Mouse (Mus musculus): ENCODE results near the gene Usp29.

DNA sequence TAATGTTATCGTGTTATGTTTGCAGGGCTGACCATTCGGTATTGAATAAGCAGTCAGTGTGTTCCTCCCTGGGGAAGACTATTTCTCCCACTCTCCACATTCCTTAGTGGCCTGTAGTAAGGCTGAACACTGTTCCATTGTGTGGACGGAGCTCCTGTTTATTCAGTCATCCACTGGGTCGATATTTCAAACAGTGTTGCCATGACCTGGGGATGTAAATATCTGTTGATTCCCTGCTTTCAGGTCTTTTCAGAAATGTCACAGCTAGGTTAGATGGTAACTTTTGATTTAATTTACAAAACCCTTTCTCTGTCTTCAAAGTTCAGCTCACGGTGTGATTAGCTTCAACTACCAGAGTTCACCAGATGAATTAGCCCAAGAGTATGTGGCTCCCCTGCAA, 104.6 kb downstream of the Usp29 start:
- no peak for TF ChIP-seq CTCF (IDR thresholded peaks at IDR 0.05; ENCODE audit: control insufficient read depth, insufficient read depth, low read length)
- no peak for TF ChIP-seq POLR2A (IDR thresholded peaks at IDR 0.05; ENCODE audit: borderline replicate concordance, control insufficient read depth, low read depth, low read length)

All from bone marrow, adult 2 months (tissue).